Mouse (Mus musculus): ENCODE measurements around the gene Slc12a4.

- TF ChIP-seq POLR2A (IDR thresholded peaks at IDR 0.05; ENCODE audit: insufficient read depth, low read length) (no peak), CTCF (IDR thresholded peaks at IDR 0.05; ENCODE audit: low read depth, low read length) (no peak)
Observed at GRCm38 (mm10) chr8:105964506-105965265, 1.2 kb downstream of the Slc12a4 start.
